ENCODE assay signal across 8 mouse cellular contexts in genomic region chr13:30186456-30186855, GRCm38 (mm10). TPM values are rescaled to one million over a fixed set of nuclear protein-coding genes. Genes with fewer than 3 reads are reported as not detected.
DNase-seq lines count a peak whose midpoint lies in the region; ATAC-seq lines count a peak whose summit lies in the region.

No protein-coding gene starts in this region.

- no peaks in the 10 kb centered on the region for H3K36me3 ChIP-seq in forebrain, embryonic 13.5 days (ENCODE audit: poor library complexity, severe bottlenecking)
- H3K36me3 ChIP-seq in midbrain, embryonic 11.5 days (ENCODE audit: control insufficient read depth, insufficient read depth, low read length), result no peaks in the 10 kb centered on the region

- H3K4me3 ChIP-seq in forebrain, embryonic 13.5 days, result no peak overlapping the region
- no peak overlapping the region for H3K4me3 ChIP-seq in midbrain, embryonic 11.5 days (ENCODE audit: low read depth, low read length)

- no peak overlapping the region for H3K27ac ChIP-seq in forebrain, embryonic 13.5 days
- H3K27ac ChIP-seq in midbrain, embryonic 11.5 days (ENCODE audit: low read depth, low read length), result no peak overlapping the region

- no peak overlapping the region for H3K9ac ChIP-seq in forebrain, embryonic 13.5 days
- H3K9ac ChIP-seq in midbrain, embryonic 11.5 days (ENCODE audit: low read length), result no peak overlapping the region

- H3K4me2 ChIP-seq in forebrain, embryonic 13.5 days, result no peak overlapping the region
- H3K4me2 ChIP-seq in midbrain, embryonic 11.5 days, result no peak overlapping the region

- peak; percentile 93 for ATAC-seq in forebrain, embryonic 13.5 days
- peak; percentile 81 for ATAC-seq in midbrain, embryonic 11.5 days (ENCODE audit: low FRiP score)
- ATAC-seq in megakaryocyte, adult 5-6 weeks (ENCODE audit: poor library complexity, severe bottlenecking), result no peak

- no peaks in the 10 kb centered on the region for H3K27me3 ChIP-seq in forebrain, embryonic 13.5 days
- no peaks in the 10 kb centered on the region for H3K27me3 ChIP-seq in midbrain, embryonic 11.5 days (ENCODE audit: control insufficient read depth, insufficient read depth, low read length)

- peaks cover 16% of the 10 kb centered on the region for H3K4me1 ChIP-seq in forebrain, embryonic 13.5 days
- no peaks in the 10 kb centered on the region; the same call in 1 of the 2 replicates for H3K4me1 ChIP-seq in midbrain, embryonic 11.5 days (ENCODE audit: control insufficient read depth, insufficient read depth, low read length)

- peak; percentile 19 for DNase-seq in gastrocnemius, postnatal 10 days
- DNase-seq in gastrocnemius, adult 8-10 months (ENCODE audit: low spot score in 2 of 2), result no peak
- DNase-seq in layer of hippocampus, postnatal 10 days (ENCODE audit: low spot score in 2 of 2), result peak; percentile 45 to 50
- no peak for DNase-seq in midbrain, embryonic 11.5 days (ENCODE audit: low spot score, missing footprints)
- no peak for DNase-seq in heart, postnatal 4 days
- no peak for DNase-seq in ovary, postnatal 14 days (ENCODE audit: low spot score)

- 22% methylated on average over 8 of the region's 8 CpGs for WGBS in forebrain, embryonic 13.5 days
- 68% methylated on average over 8 of the region's 8 CpGs for WGBS in midbrain, embryonic 11.5 days

- no peaks in the 10 kb centered on the region for H3K9me3 ChIP-seq in forebrain, embryonic 13.5 days (replicated peaks)
- H3K9me3 ChIP-seq in midbrain, embryonic 11.5 days (ENCODE audit: control insufficient read depth, low read length), result no peaks in the 10 kb centered on the region

RNA-seq across cellular contexts. Expression of gene Mboat1, which starts 50.2 kb away (rescaled TPM):
- 1 to 10 TPM; 7.4 to 7.6 TPM for total RNA-seq in gastrocnemius, postnatal 10 days (2021)
- total RNA-seq in gastrocnemius, adult 8-10 months (2022), result 1 to 10 TPM in 2 of 4 experiments, under 1 TPM in 2; 0.80 to 2.8 (median 1.1) TPM
- polyA plus RNA-seq in forebrain, embryonic 13.5 days (2015; fragmentation: Nextera tagmentation; extraction: Ambion mirVana), result 3.6 and 3.8 TPM in 2 replicates
- 1 to 10 TPM; 1.5 to 2.1 TPM for total RNA-seq in layer of hippocampus, postnatal 10 days (2021)
- polyA plus RNA-seq in midbrain, embryonic 11.5 days (2014; fragmentation: Nextera tagmentation; extraction: Ambion mirVana), result 5.8 and 7.2 TPM in 2 replicates
- 19.1 and 19.8 TPM in 2 replicates for total RNA-seq in megakaryocyte, adult 5-6 weeks (2015)
- 13.5 and 15.2 TPM in 2 replicates for total RNA-seq in megakaryocyte, adult 5-6 weeks (2017)
- total RNA-seq in heart, postnatal 4 days (2021), result 1 to 10 TPM; 1.6 to 2.2 TPM

Comparison
In these comparisons a context has a peak if more than half of its experiments do, and no peak if none do; other contexts are left out.
1. DNase-seq: peak in gastrocnemius, postnatal 10 days (single experiment) and layer of hippocampus, postnatal 10 days (2 of 2); none in gastrocnemius, adult 8-10 months (0 of 2), midbrain, embryonic 11.5 days (single experiment), heart, postnatal 4 days (single experiment) and ovary, postnatal 14 days (single experiment).